Mouse (Mus musculus) MEL (cell line): ENCODE data around the gene Tmed9. TPM values are rescaled to one million over a fixed set of nuclear protein-coding genes. Genes with fewer than 3 reads are reported as not detected.

Experiments
- DNase-seq: peaks from one replicate; pipeline ENCODE4 v3.0.0; 2011; ENCODE audit warnings: low read depth, low spot score
- H3K27ac ChIP-seq: 2 replicates; pipeline ENCODE4 v1.5.1; 2012; ENCODE audit warnings: low read depth, mild to moderate bottlenecking, control low read depth, low read length, moderate library complexity; ENCODE audit not compliant: control insufficient read depth
- H3K27me3 ChIP-seq, 2 experiments: fragments of 150-350 bp in 1 of 2; sonication (generic) in 1 of 2; 2 replicates each; pipeline ENCODE4 v1.6.1; 2012; ENCODE audit warnings: low read length in 2 of 2, mild to moderate bottlenecking in 2 of 2, improper control_type of control experiment in 1 of 2, moderate library complexity in 1 of 2; ENCODE audit not compliant: insufficient read depth in 2 of 2, control insufficient read depth in 1 of 2
- H3K36me3 ChIP-seq, 2 experiments: 2 replicates each; pipeline ENCODE4 v1.6.1; 2012 to 2014; ENCODE audit warnings: low read length in 2 of 2, improper control_type of control experiment in 1 of 2, inconsistent platforms in 1 of 2, mild to moderate bottlenecking in 1 of 2; ENCODE audit not compliant: insufficient read depth in 2 of 2, control insufficient read depth in 1 of 2
- H3K4me1 ChIP-seq, 2 experiments: fragments of 150-350 bp in 1 of 2; sonication (generic) in 1 of 2; 2 replicates each; pipeline ENCODE4 v1.6.1; 2012; ENCODE audit warnings: low read length in 2 of 2, improper control_type of control experiment in 1 of 2, mild to moderate bottlenecking in 1 of 2; ENCODE audit not compliant: insufficient read depth in 2 of 2, control insufficient read depth in 1 of 2
- H3K4me3 ChIP-seq, 2 experiments: fragments of 150-350 bp in 1 of 2; sonication (generic) in 1 of 2; 2 replicates each; pipeline ENCODE4 v1.5.1; 2012; ENCODE audit warnings: low read depth in 2 of 2, low read length in 2 of 2, mild to moderate bottlenecking in 2 of 2, moderate library complexity in 2 of 2, control low read depth in 1 of 2, improper control_type of control experiment in 1 of 2; ENCODE audit not compliant: control insufficient read depth in 1 of 2, insufficient read depth in 1 of 2
- H3K79me2 ChIP-seq: 2 replicates; pipeline ENCODE4 v1.6.1; 2012; ENCODE audit warnings: mild to moderate bottlenecking, low read length, moderate library complexity; ENCODE audit not compliant: control insufficient read depth, poor library complexity, insufficient read depth
- H3K9ac ChIP-seq: 2 replicates; pipeline ENCODE4 v1.6.1; 2012; ENCODE audit warnings: low read depth, mild to moderate bottlenecking, control low read depth, low read length, moderate library complexity; ENCODE audit not compliant: control insufficient read depth, poor library complexity, severe bottlenecking
- H3K9me3 ChIP-seq: fragments of 150-350 bp; sonication (generic); replicated peaks from 2 replicates; pipeline ENCODE4 v1.6.1; 2012; ENCODE audit warnings: mild to moderate bottlenecking, low read length, improper control_type of control experiment, moderate library complexity; ENCODE audit not compliant: insufficient read depth
- BHLHE40 ChIP-seq: IDR thresholded peaks from 2 replicates; pipeline ENCODE4 v1.6.1; 2012; ENCODE audit warnings: low read depth, mild to moderate bottlenecking, inconsistent platforms, low read length, improper control_type of control experiment, borderline replicate concordance
- CHD1 ChIP-seq: IDR thresholded peaks from 2 replicates; pipeline ENCODE4 v1.6.1; 2012; ENCODE audit warnings: low read depth, mild to moderate bottlenecking, inconsistent platforms, low read length, improper control_type of control experiment
- CHD2 ChIP-seq: IDR thresholded peaks from 2 replicates; pipeline ENCODE4 v1.6.1; 2011; ENCODE audit warnings: low read length, improper control_type of control experiment
- E2F4 ChIP-seq: IDR thresholded peaks from 2 replicates; pipeline ENCODE4 v1.6.1; 2011; ENCODE audit warnings: low read depth, low read length, improper control_type of control experiment, borderline replicate concordance
- ELF1 ChIP-seq: IDR thresholded peaks from 2 replicates; pipeline ENCODE4 v1.6.1; 2014; ENCODE audit warnings: low read depth, mild to moderate bottlenecking, inconsistent platforms, low read length, improper control_type of control experiment, moderate library complexity
- EP300 ChIP-seq, 2 experiments: IDR thresholded peaks; 2 replicates each; pipeline ENCODE4 v1.6.1; 2011; ENCODE audit warnings: improper control_type of control experiment in 2 of 2, low read length in 2 of 2, low read depth in 1 of 2, mild to moderate bottlenecking in 1 of 2
- ETS1 ChIP-seq: IDR thresholded peaks from 2 replicates; pipeline ENCODE4 v1.6.1; 2012; ENCODE audit warnings: low read depth, mild to moderate bottlenecking, inconsistent platforms, low read length, improper control_type of control experiment, moderate library complexity
- GABPA ChIP-seq: IDR thresholded peaks from 2 replicates; pipeline ENCODE4 v1.6.1; 2012; ENCODE audit warnings: low read depth, mild to moderate bottlenecking, inconsistent platforms, low read length, improper control_type of control experiment, moderate library complexity
- GATA1 ChIP-seq: IDR thresholded peaks from 2 replicates; pipeline ENCODE4 v1.6.1; 2011; ENCODE audit warnings: low read depth, low read length, improper control_type of control experiment
- HCFC1 ChIP-seq: IDR thresholded peaks from 2 replicates; pipeline ENCODE4 v1.6.1; 2012; ENCODE audit warnings: low read depth, mild to moderate bottlenecking, inconsistent platforms, low read length, improper control_type of control experiment, moderate library complexity
- KAT2A ChIP-seq: conservative IDR thresholded peaks from 2 replicates; pipeline ENCODE4 v1.6.1; 2012; ENCODE audit warnings: low read depth, low read length, improper control_type of control experiment, inconsistent platforms
- MAFK ChIP-seq: IDR thresholded peaks from 2 replicates; pipeline ENCODE4 v1.6.1; 2011; ENCODE audit warnings: low read depth, mild to moderate bottlenecking, low read length, improper control_type of control experiment, borderline replicate concordance
- MAX ChIP-seq: IDR thresholded peaks from 2 replicates; pipeline ENCODE4 v1.6.1; 2011; ENCODE audit warnings: low read length, improper control_type of control experiment
- MAZ ChIP-seq: IDR thresholded peaks from 2 replicates; pipeline ENCODE4 v1.6.1; 2012; ENCODE audit warnings: low read depth, mild to moderate bottlenecking, inconsistent platforms, low read length, improper control_type of control experiment
- MEF2A ChIP-seq: IDR thresholded peaks from 2 replicates; pipeline ENCODE4 v1.6.1; 2014; ENCODE audit warnings: low read depth, mild to moderate bottlenecking, inconsistent platforms, low read length, improper control_type of control experiment; ENCODE audit not compliant: poor library complexity, insufficient replicate concordance, severe bottlenecking; ENCODE audit errors: extremely low read depth
- MXI1 ChIP-seq: IDR thresholded peaks from 2 replicates; pipeline ENCODE4 v1.6.1; 2011; ENCODE audit warnings: mild to moderate bottlenecking, low read depth, low read length, improper control_type of control experiment
- NELFE ChIP-seq: IDR thresholded peaks from 2 replicates; pipeline ENCODE4 v1.6.1; 2011; ENCODE audit warnings: low read depth, low read length, improper control_type of control experiment
- NRF1 ChIP-seq: IDR thresholded peaks from 2 replicates; pipeline ENCODE4 v1.6.1; 2014; ENCODE audit warnings: low read depth, mild to moderate bottlenecking, inconsistent platforms, low read length, improper control_type of control experiment, moderate library complexity; ENCODE audit not compliant: poor library complexity, insufficient read depth, severe bottlenecking
- POLR2A ChIP-seq, 2 experiments: IDR thresholded peaks; 2 replicates each; pipeline ENCODE4 v1.6.1; 2011 to 2012; ENCODE audit warnings: low read length in 2 of 2, mild to moderate bottlenecking in 2 of 2, control low read depth in 1 of 2, improper control_type of control experiment in 1 of 2, low read depth in 1 of 2, moderate library complexity in 1 of 2; ENCODE audit not compliant: control insufficient read depth in 1 of 2, insufficient read depth in 1 of 2, poor library complexity in 1 of 2
- POLR2AphosphoS2 ChIP-seq: IDR thresholded peaks from 2 replicates; pipeline ENCODE4 v1.6.1; 2011; ENCODE audit warnings: low read length, improper control_type of control experiment
- SIN3A ChIP-seq: IDR thresholded peaks from 2 replicates; pipeline ENCODE4 v1.6.1; 2012; ENCODE audit warnings: low read length, improper control_type of control experiment, inconsistent platforms
- TAL1 ChIP-seq: IDR thresholded peaks from 2 replicates; pipeline ENCODE4 v1.6.1; 2012; ENCODE audit warnings: mild to moderate bottlenecking, inconsistent platforms, low read length, moderate library complexity, mixed read lengths
- TBP ChIP-seq: IDR thresholded peaks from 2 replicates; pipeline ENCODE4 v1.8.0; 2011; ENCODE audit warnings: low read depth, low read length, improper control_type of control experiment
- TCF12 ChIP-seq: IDR thresholded peaks from 2 replicates; pipeline ENCODE4 v1.6.1; 2014; ENCODE audit warnings: low read depth, mild to moderate bottlenecking, inconsistent platforms, low read length, improper control_type of control experiment, moderate library complexity
- UBTF ChIP-seq: IDR thresholded peaks from 2 replicates; pipeline ENCODE4 v1.6.1; 2012; ENCODE audit warnings: low read depth, mild to moderate bottlenecking, inconsistent platforms, low read length, improper control_type of control experiment, moderate library complexity, borderline replicate concordance; ENCODE audit not compliant: insufficient read depth
- USF1 ChIP-seq: IDR thresholded peaks from 2 replicates; pipeline ENCODE4 v1.6.1; 2014; ENCODE audit warnings: low read depth, mild to moderate bottlenecking, inconsistent platforms, low read length, improper control_type of control experiment, moderate library complexity
- ZKSCAN1 ChIP-seq: IDR thresholded peaks from 2 replicates; pipeline ENCODE4 v1.6.1; 2012; ENCODE audit warnings: low read depth, mild to moderate bottlenecking, inconsistent platforms, low read length, improper control_type of control experiment, moderate library complexity
- polyA plus RNA-seq, 2 experiments: library from polyadenylated mRNA; stranded (reverse) in 1 of 2; unstranded in 1 of 2; fragments of >175 nt in 1 of 2; fragments of >200 nt in 1 of 2; gene quantifications; 2 replicates each; pipeline versions ENCODE4 v1.2.1 to v1.2.4; 2012; ENCODE audit warnings: low replicate concordance in 2 of 2, low read depth in 1 of 2; ENCODE audit not compliant: insufficient read length in 2 of 2, insufficient read depth in 1 of 2, missing spikeins in 1 of 2
- total RNA-seq: library from RNA; depleted of rRNA; stranded (reverse); fragments of 300-350 nt; gene quantifications from 2 replicates; pipeline ENCODE4 v1.2.3, GENCODE M21; 2012

Tmed9 gene
- total and polyA plus RNA-seq, 3 experiments: 218 to 222 TPM; not detected in 1

DNA sequence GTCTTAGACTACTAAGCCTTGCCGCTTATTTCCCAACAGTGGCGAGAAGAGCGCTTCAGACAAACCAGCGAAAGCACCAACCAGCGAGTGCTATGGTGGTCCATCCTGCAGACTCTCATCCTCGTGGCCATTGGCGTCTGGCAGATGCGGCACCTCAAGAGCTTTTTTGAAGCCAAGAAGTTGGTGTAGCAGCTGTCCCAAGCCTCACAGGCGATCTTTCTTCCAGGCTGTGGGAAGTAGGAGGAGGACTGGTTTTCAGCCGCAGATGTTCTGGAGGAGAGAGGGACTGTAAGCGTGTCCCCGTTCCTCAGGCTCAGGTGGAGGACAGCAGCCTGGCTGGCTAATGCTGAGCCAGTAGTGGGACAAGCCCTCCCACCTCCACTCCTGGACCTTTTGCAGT, 23.3 kb downstream of the Tmed9 start:
- TF ChIP-seq CHD1: no peak
- Histone ChIP-seq H3K36me3 (peaks cover 8 to 20% of the 10 kb centered on the region in 2 experiments; a peak in 3 of 4 replicates), H3K9ac (no peak overlapping the region), H3K27me3 (no peaks in the 10 kb centered on the region), H3K4me1 (peaks cover 2 to 10% of the 10 kb centered on the region in 2 experiments; a peak in 3 of 4 replicates), H3K79me2 (peaks cover 22% of the 10 kb centered on the region), H3K27ac (no peak overlapping the region), H3K4me3 (no peak overlapping the region), H3K9me3 (no peaks in the 10 kb centered on the region)
- DNase-seq: no peak

DNA sequence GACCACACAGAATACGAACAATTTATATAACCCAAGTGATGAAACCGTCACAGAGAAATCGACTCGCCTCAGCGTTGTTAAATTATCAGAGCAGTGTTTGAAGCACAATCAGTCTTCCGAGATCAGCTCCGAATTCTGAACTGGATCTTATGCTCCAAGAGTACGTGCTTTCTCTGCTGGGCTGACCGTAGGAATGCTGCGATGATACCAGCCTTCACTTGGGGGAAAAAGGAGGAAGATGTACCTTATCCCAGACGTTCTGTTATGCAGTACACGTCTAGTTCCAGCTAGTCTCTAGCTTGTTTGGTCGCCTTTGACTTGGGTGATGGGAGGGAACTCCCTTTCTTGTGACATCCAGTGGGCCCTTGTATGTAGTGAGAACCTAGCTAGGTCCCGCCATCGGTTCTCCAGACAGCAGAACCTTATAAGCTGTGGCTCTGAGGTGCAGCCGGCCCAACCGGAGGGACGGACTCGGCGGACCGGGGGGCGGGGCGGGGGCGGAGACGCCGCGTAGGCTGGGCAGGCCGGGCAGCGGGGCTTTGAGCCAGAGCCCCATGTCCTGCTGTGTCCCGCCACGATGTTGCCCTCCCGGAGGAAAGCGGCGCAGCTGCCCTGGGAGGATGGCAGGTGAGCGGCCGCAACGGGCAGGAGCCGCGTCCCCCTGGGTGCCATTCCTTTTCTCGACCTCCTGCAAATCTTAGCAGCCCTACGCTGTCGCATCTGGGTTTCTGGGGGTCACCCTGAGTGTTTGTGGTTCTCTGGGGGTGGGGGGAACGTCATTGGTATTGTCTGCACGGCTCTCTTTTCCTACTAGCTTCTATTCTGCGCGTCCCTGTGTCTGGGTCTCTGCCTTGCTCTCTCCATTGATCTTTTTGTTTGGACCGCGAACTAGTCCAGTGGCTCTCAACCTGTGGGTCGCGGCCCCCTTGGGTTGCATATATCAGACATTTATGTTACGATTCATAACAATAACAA, 26.3 kb downstream of the Tmed9 start, which contains the start of gene B4galt7:
Gene B4galt7 (plus strand): TSS at position 331 of the 975 bp plus-strand sequence.
- H3K27me3 ChIP-seq: no peaks in the 10 kb centered on the region
- peaks cover 0 to 2% of the 10 kb centered on the region in 2 experiments; a peak in 2 of 4 replicates for H3K4me1 ChIP-seq
- H3K9ac ChIP-seq: peak within 1 kb of the TSS; percentile 81
- peak; percentile 89 for DNase-seq
- peak within 1 kb of the TSS; percentile 93 to 98 for H3K4me3 ChIP-seq
- no peaks in the 10 kb centered on the region for H3K9me3 ChIP-seq
- peaks cover 7% of the 10 kb centered on the region for H3K79me2 ChIP-seq
- peak within 1 kb of the TSS; percentile 44 for H3K27ac ChIP-seq
- peak; percentile 84 for TF ChIP-seq ELF1
- TF ChIP-seq GABPA: peak; percentile 18; the same call in 1 of the 2 replicates
- 0 out of 2 replicates have a peak, but pooled peaks have one; percentile 29 for TF ChIP-seq E2F4
- TF ChIP-seq MXI1: peak; percentile 89
- no peak for TF ChIP-seq CHD2
- TF ChIP-seq BHLHE40: no peak
- no peak for TF ChIP-seq UBTF
- peak; percentile 81 for TF ChIP-seq KAT2A
- peak; percentile 33; the same call in 1 of the 2 replicates for TF ChIP-seq POLR2AphosphoS2
- peak; percentile 91 for TF ChIP-seq MAZ
- no peak for TF ChIP-seq MAX
- TF ChIP-seq TCF12: peak; percentile 79
- peak; percentile 50; the same call in 1 of the 2 replicates for TF ChIP-seq TBP
- TF ChIP-seq TAL1: no peak
- no peak for TF ChIP-seq MAFK
- peak; percentile 43 to 62; a peak in 3 of 4 replicates for TF ChIP-seq POLR2A (IDR thresholded peaks at IDR 0.05; ENCODE audit: control insufficient read depth in 1 of 2, insufficient read depth in 1 of 2, low read depth in 1 of 2, low read length in 2 of 2, poor library complexity in 1 of 2)
- TF ChIP-seq SIN3A: peak; percentile 92
- TF ChIP-seq CHD1: no peak
- no peak for TF ChIP-seq GATA1
- 0 out of 2 replicates have a peak, but pooled peaks have one; percentile 28 for TF ChIP-seq USF1
- no peak for TF ChIP-seq MEF2A
- TF ChIP-seq ZKSCAN1: no peak
- TF ChIP-seq NRF1: 0 out of 2 replicates have a peak, but pooled peaks have one; percentile 33
- TF ChIP-seq EP300 (IDR thresholded peaks at IDR 0.05; ENCODE audit: low read depth in 1 of 2, low read length in 2 of 2): peak in 1 of 2 experiments; percentile 19; a peak in 2 of 4 replicates
- TF ChIP-seq HCFC1: peak; percentile 95
- TF ChIP-seq ETS1: peak; percentile 28; the same call in 1 of the 2 replicates
- TF ChIP-seq NELFE: peak; percentile 52
- H3K36me3 ChIP-seq: peaks cover 8% of the 10 kb centered on the region in 2 experiments; a peak in 3 of 4 replicates
